ENCODE assay signal across 21 mouse cellular contexts in genomic region chr1:33733044-33733443, GRCm38 (mm10). TPM values are rescaled to one million over a fixed set of nuclear protein-coding genes. Genes with fewer than 3 reads are reported as not detected.
A peak's percentile ranks its signal among the peaks of the same experiment; 100 is the strongest.
DNase-seq lines count a peak whose midpoint lies in the region; ATAC-seq and TF ChIP-seq lines count a peak whose summit lies in the region.
"Had no signal": no experiment of that assay in that cellular context is flagged by ENCODE, and none has a peak within 500 bp of the region (broad histone marks: within the 10 kb centered on the region; RNA-seq: fewer than 3 reads in every experiment).

No protein-coding gene starts in this region.

- no peaks in the 10 kb centered on the region for H3K4me1 ChIP-seq in liver, embryonic 14.5 days (replicated peaks; ENCODE audit: control insufficient read depth in 2 of 2, insufficient read depth in 2 of 2, low read length in 1 of 2)
- no peaks in the 10 kb centered on the region for H3K4me1 ChIP-seq in liver, embryonic 11.5 days (replicated peaks; ENCODE audit: control insufficient read depth, insufficient read depth, low read length)
- H3K4me1 ChIP-seq in forebrain, embryonic 16.5 days (replicated peaks; ENCODE audit: control insufficient read depth, insufficient read depth, low read length), result no peaks in the 10 kb centered on the region
- H3K4me1 ChIP-seq: embryonic facial prominence, embryonic 13.5 days; limb, embryonic 12.5 days; liver, embryonic 15.5 days had no signal

- no peak overlapping the region for H3K9ac ChIP-seq in liver, embryonic 14.5 days (replicated peaks)
- H3K9ac ChIP-seq in liver, embryonic 11.5 days (ENCODE audit: low read depth, low read length), result no peak overlapping the region
- H3K9ac ChIP-seq in forebrain, embryonic 16.5 days (replicated peaks; ENCODE audit: low read depth, low read length), result no peak overlapping the region
- H3K9ac ChIP-seq: embryonic facial prominence, embryonic 13.5 days; limb, embryonic 12.5 days; liver, embryonic 15.5 days had no signal

- no peak overlapping the region for H3K4me2 ChIP-seq in liver, embryonic 14.5 days (ENCODE audit: low read depth)
- no peak overlapping the region for H3K4me2 ChIP-seq in liver, embryonic 11.5 days
- no peak overlapping the region for H3K4me2 ChIP-seq in forebrain, embryonic 16.5 days (ENCODE audit: low read length)
- H3K4me2 ChIP-seq: embryonic facial prominence, embryonic 13.5 days; limb, embryonic 12.5 days; liver, embryonic 15.5 days had no signal

- WGBS in liver, embryonic 14.5 days (ENCODE audit: insufficient replicate concordance), result 78% methylated on average over 9 of the region's 9 CpGs
- 87% methylated on average over 9 of the region's 9 CpGs for WGBS in liver, embryonic 11.5 days
- 91% methylated on average over 9 of the region's 9 CpGs for WGBS in forebrain, embryonic 16.5 days

- H3K27me3 ChIP-seq in liver, embryonic 14.5 days (ENCODE audit: control insufficient read depth, insufficient read depth, low read length), result no peaks in the 10 kb centered on the region
- H3K27me3 ChIP-seq in liver, embryonic 11.5 days (replicated peaks; ENCODE audit: control insufficient read depth, insufficient read depth, low read length), result no peaks in the 10 kb centered on the region
- no peaks in the 10 kb centered on the region for H3K27me3 ChIP-seq in forebrain, embryonic 16.5 days (replicated peaks; ENCODE audit: control insufficient read depth, insufficient read depth, low read length)
- H3K27me3 ChIP-seq: CH12.LX; embryonic facial prominence, embryonic 13.5 days; limb, embryonic 12.5 days; liver, embryonic 15.5 days had no signal

- no peak for TF ChIP-seq EP300 in liver, embryonic 14.5 days (IDR thresholded peaks at IDR 0.05; ENCODE audit: low read depth)

- no peaks in the 10 kb centered on the region; the same call in none of the 2 replicates for H3K36me3 ChIP-seq in liver, embryonic 14.5 days (replicated peaks; ENCODE audit: control insufficient read depth, insufficient read depth, low read depth)
- H3K36me3 ChIP-seq in liver, embryonic 11.5 days (ENCODE audit: control insufficient read depth, insufficient read depth, low read length), result peaks cover 17% of the 10 kb centered on the region
- peaks cover 22% of the 10 kb centered on the region for H3K36me3 ChIP-seq in forebrain, embryonic 16.5 days (ENCODE audit: control insufficient read depth, insufficient read depth)

- H3K27ac ChIP-seq in liver, embryonic 14.5 days, result no peak overlapping the region
- no peak overlapping the region for H3K27ac ChIP-seq in liver, embryonic 11.5 days (ENCODE audit: low read depth, low read length)
- H3K27ac ChIP-seq in forebrain, embryonic 16.5 days (ENCODE audit: low read length), result no peak overlapping the region
- H3K27ac ChIP-seq: embryonic facial prominence, embryonic 13.5 days; heart, adult 2 months; limb, embryonic 12.5 days; liver, embryonic 15.5 days had no signal

- DNase-seq in frontal cortex, postnatal 10 days (ENCODE audit: low spot score in 2 of 2), result no peak
- no peak for DNase-seq in liver, embryonic 14.5 days (ENCODE audit: low read depth in 3 of 3, low spot score in 3 of 3)
- DNase-seq in liver, embryonic 11.5 days (ENCODE audit: low spot score), result no peak
- peak; percentile 45 for DNase-seq in 3T3-L1 (ENCODE audit: low read depth, low spot score)
- no peak for DNase-seq in embryo, embryonic 10.5 days (ENCODE audit: low spot score)
- DNase-seq: cerebellum, adult 8-10 months; heart, adult 2 months; heart, postnatal 36 days; kidney, postnatal 10 days; lung, postnatal 10 days; right cerebral cortex, postnatal 25 days had no signal

- no peak for TF ChIP-seq CTCF in liver, embryonic 14.5 days (IDR thresholded peaks at IDR 0.05; ENCODE audit: low read depth)

- no peaks in the 10 kb centered on the region for H3K9me3 ChIP-seq in liver, embryonic 14.5 days (ENCODE audit: control insufficient read depth, low read length)
- H3K9me3 ChIP-seq in liver, embryonic 11.5 days (ENCODE audit: control insufficient read depth, low read length), result no peaks in the 10 kb centered on the region
- H3K9me3 ChIP-seq in forebrain, embryonic 16.5 days (ENCODE audit: control insufficient read depth, low read length), result no peaks in the 10 kb centered on the region
- H3K9me3 ChIP-seq: embryonic facial prominence, embryonic 13.5 days; limb, embryonic 12.5 days; liver, embryonic 15.5 days had no signal

- peak; percentile 81 for ATAC-seq in frontal cortex, adult (ENCODE audit: low TSS enrichment)
- 0 out of 2 replicates have a peak, but pooled peaks have one; percentile 23 for ATAC-seq in liver, embryonic 14.5 days (ENCODE audit: insufficient read depth)
- no peak for ATAC-seq in liver, embryonic 11.5 days (replicated peaks; ENCODE audit: low FRiP score)
- peak; percentile 57 for ATAC-seq in granulocyte monocyte progenitor cell, adult 5-6 weeks (replicated peaks; ENCODE audit: poor library complexity, severe bottlenecking)
- ATAC-seq in forebrain, embryonic 16.5 days, result no peak
- ATAC-seq: inflammation-experienced regulatory T-cells, adult 6 months had no signal

- no peak overlapping the region for H3K4me3 ChIP-seq in liver, embryonic 14.5 days (ENCODE audit: insufficient read depth in 1 of 2, low read depth in 2 of 2, low read length in 2 of 2)
- H3K4me3 ChIP-seq in liver, embryonic 11.5 days (ENCODE audit: low read depth, low read length), result no peak overlapping the region
- no peak overlapping the region for H3K4me3 ChIP-seq in forebrain, embryonic 16.5 days (replicated peaks; ENCODE audit: low read length)
- H3K4me3 ChIP-seq: embryonic facial prominence, embryonic 13.5 days; heart, adult 2 months; limb, embryonic 12.5 days; liver, embryonic 15.5 days; myocyte had no signal

RNA-seq across cellular contexts. Expression of gene Rab23, which starts 13.4 kb away (rescaled TPM):
- 2.1 and 2.5 TPM in 2 replicates for polyA plus RNA-seq in liver, embryonic 14.5 days (2012; rRNA removed)
- 2.9 and 3.8 TPM in 2 replicates for polyA plus RNA-seq in liver, embryonic 14.5 days (2014; fragmentation: Nextera tagmentation; extraction: Ambion mirVana)
- 10.1 and 11.6 TPM in 2 replicates for polyA plus RNA-seq in liver, embryonic 11.5 days (2014; fragmentation: Nextera tagmentation; extraction: Ambion mirVana)
- 3.6 and 8.4 TPM in 2 replicates for total RNA-seq in granulocyte monocyte progenitor cell, adult 5-6 weeks (2014; fragmentation: Nextera tagmentation)
- total RNA-seq in granulocyte monocyte progenitor cell, adult 5-6 weeks (2017), result 2.3 and 2.4 TPM in 2 replicates
- 38.0 and 40.0 TPM in 2 replicates for polyA plus RNA-seq in forebrain, embryonic 16.5 days (2015; fragmentation: Nextera tagmentation; extraction: Ambion mirVana)

RNA-seq across cellular contexts. Expression of gene Bag2, which starts 24.6 kb away (rescaled TPM):
- 27.5 and 30.2 TPM in 2 replicates for polyA plus RNA-seq in liver, embryonic 14.5 days (2012; rRNA removed)
- polyA plus RNA-seq in liver, embryonic 14.5 days (2014; fragmentation: Nextera tagmentation; extraction: Ambion mirVana), result 45.4 and 45.9 TPM in 2 replicates
- 103 and 108 TPM in 2 replicates for polyA plus RNA-seq in liver, embryonic 11.5 days (2014; fragmentation: Nextera tagmentation; extraction: Ambion mirVana)
- 27.4 and 28.0 TPM in 2 replicates for total RNA-seq in granulocyte monocyte progenitor cell, adult 5-6 weeks (2014; fragmentation: Nextera tagmentation)
- total RNA-seq in granulocyte monocyte progenitor cell, adult 5-6 weeks (2017), result 25.5 and 26.5 TPM in 2 replicates
- 25.9 and 27.7 TPM in 2 replicates for polyA plus RNA-seq in forebrain, embryonic 16.5 days (2015; fragmentation: Nextera tagmentation; extraction: Ambion mirVana)
- total RNA-seq: neutrophil, adult 5-6 weeks had no signal

Comparison
In these comparisons a context has a peak if more than half of its experiments do, and no peak if none do; other contexts are left out.
1. ATAC-seq: peak in frontal cortex, adult (single experiment), liver, embryonic 14.5 days (single experiment) and granulocyte monocyte progenitor cell, adult 5-6 weeks (single experiment); none in liver, embryonic 11.5 days (single experiment) and forebrain, embryonic 16.5 days (single experiment).